Mouse (Mus musculus) NIH3T3 (cell line): ENCODE results near the gene Rgma.

Experiments
- DNase-seq: peaks from one replicate; pipeline ENCODE4 v3.0.0-alpha.2; 2012; ENCODE audit warnings: low read depth

Rgma gene

DNA sequence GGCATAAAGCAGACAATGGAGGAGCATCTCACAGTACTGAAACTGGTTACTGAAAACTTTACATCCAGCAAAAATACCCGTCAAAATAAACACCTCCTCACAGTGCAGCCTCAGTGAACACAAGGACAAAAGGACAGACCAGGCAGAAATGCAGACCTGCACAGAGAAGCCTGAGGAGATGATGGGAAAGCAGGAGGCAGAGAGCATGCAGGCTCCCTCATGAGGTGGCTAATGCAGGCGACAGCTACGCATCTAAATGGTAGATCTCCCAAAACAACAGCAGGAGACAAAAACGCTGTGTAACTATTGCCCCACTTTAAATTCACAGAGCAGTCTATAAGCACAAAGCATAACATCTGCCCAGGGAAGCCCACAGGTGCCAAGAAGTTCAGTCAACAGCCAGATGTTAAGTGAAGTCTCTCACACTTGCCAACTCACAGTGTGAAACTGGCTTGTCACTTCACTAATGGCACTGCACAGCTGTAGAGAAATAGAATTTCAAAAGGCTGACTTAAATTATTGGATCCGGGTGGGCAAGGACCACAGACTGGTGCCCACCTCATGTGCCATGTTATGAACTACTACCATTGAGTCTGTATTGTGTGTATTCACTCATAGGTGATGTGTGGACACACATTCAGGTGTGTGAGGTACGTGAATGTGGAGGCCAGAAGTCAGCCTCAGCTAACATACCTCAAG, 58.5 kb downstream of the Rgma start:
- DNase-seq = no peak

- DNase-seq = no peak
Observed at GRCm38 (mm10) chr7:73434336-73434677, 59.0 kb downstream of the Rgma start.

DNA sequence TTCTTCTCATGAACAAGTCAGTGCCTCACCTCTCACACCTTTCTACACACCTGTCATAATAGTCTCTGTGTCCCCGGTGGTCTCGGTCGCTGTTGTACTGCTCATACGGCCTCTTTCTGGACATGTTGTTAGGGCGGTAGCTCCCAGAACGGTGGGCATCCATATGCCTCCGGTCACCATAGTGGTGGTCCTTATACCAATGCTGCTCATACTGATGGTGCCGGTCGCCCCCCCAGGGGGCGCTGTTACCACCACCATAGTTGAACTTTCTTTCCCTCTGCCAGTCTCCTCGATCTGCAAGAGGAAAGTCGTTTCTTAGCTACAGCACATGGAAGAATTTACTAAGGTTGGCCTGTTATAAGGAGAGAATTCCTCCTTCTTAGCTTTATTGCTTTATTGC, 60.4 kb downstream of the Rgma start:
- DNase-seq = peak; percentile 55

- DNase-seq = no peak
Observed at GRCm38 (mm10) chr7:73441802-73442201, 66.5 kb downstream of the Rgma start.

- DNase-seq = no peak
Observed at GRCm38 (mm10) chr7:73442246-73442645, 66.9 kb downstream of the Rgma start.

DNA sequence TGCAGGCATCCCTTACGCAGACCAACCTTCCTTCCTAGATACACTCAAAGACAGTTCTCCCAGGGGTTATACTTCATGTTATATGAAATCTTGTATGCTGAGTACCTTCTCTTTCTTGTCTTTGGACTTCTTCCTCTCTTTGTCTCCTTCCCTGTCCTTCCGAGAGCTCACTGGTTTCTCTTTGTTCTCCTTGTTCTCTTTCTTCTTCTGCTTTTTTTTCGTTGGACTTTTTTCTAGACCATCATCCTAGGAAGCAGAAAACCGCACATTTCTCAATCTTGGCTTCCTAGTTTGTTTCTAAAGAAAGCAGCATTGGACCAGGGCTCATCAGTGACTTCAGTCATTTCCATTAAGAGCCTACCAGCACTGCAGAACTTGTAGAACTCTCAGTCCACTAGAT, 76.3 kb downstream of the Rgma start:
- no peak for DNase-seq

DNA sequence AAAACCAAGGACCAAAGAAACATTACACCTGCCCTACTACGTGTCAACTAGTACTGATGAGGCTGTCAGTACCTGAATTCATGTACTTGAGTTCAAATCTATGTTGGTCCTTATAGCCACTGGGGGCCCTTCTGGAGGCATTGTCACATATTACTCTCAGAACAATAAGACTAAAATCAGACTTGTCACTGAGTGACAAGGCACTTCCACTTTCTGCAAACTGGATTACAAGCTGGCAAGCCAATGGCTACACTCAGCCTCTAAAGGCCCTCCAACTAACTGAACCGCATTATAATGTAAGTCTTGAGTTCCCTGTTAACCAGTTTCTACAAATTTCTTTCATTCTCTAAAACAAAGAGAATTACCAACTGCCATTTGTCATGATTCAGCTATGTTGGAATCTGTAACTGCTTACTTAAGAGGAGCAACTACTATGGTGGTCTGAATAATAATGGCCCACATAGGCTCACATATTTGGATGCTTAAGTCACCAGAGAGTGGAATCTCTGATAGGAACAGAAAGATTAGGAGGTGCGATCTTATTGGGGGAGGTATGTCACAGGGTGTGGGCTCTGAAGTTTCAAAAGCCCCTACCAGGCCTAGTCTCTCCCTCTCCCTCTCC, 77.0 kb downstream of the Rgma start:
- DNase-seq = no peak

DNA sequence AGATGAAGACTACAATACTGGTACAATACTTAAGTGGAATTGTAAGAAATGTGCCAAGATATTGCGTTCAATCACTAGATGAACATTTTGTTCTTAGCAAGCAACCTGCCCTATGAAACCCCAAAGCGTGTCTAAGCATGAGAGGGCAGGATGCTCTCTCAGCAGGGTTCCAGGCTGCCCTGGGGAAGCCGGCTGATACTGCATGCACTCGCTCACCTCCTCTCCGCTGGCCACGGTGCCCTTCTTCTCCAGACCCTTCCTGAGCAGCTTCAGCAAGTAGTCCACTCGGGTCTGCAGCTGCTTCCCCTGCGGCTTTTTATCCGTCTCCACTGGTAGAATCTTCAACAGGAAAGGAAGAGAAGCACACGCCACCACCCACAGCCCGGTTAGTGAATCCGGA, 78.8 kb downstream of the Rgma start:
- DNase-seq = no peak

DNA sequence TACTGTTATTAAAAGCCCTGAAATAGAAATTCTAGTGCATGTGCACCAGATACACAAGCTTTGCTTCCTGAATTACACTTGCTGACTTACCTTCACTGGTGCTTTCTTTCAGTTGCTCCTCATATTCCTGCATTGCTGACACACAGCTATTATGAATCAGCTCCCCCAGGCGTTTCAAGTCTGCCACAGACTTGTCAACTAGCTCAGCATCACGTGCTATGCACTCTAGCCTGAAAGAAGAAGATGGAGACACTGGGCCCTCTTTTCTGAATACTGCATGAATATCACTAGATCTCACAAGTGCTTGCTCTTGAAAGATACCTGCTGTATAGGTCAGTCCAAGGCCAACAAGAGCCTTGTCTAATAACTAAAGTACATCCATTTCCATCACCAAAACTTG, 88.2 kb downstream of the Rgma start:
- DNase-seq = no peak

DNA sequence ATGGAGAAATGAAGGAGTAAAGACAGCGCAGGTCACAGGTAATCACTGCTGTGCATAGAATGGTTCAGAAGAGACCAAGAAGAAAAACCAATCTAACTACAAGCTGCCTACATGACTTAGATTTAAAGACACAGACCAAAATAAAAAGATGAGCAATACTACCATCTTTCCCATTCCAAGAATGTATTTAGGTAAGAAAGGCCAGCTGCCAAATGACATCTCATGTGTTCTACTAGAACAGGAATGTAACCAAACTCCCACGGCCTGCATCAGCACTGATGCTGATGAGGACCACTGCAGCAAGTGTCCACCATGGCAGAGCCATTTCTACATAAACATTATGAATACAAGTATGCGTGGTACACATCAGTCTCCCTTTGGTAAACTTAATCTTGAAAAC, 92.4 kb downstream of the Rgma start:
- no peak for DNase-seq
